Comparison of ENCODE assay signal across 10 mouse cellular contexts in the genomic region with DNA sequence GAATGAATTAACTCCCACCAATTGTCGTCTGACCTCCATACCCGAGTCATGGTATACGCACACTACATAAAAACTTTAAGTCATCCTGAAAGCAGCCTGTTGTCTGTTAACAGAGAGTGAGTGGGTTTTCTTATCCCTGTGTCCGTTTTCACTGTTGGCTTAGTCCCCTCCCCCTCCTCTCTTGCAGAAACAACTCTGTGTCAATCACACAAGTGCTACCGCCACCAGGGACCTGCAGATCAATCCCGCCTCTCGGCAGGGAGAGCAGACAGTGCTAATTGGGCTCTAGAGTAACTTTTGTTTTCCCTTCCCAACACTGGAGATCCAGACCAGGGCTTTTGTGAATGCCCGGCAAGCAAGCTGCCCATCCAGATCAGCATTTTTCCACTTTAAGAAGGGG. TPM values are rescaled to one million over a fixed set of nuclear protein-coding genes. Genes with fewer than 3 reads are reported as not detected.
DNase-seq lines count a peak whose midpoint lies in the region; ATAC-seq and TF ChIP-seq lines count a peak whose summit lies in the region.
"Had no signal": no experiment of that assay in that cellular context is flagged by ENCODE, and none has a peak within 500 bp of the region (broad histone marks: within the 10 kb centered on the region; RNA-seq: fewer than 3 reads in every experiment).

No protein-coding gene starts in this region.

- 0 out of 2 replicates have a peak, but pooled peaks have one; percentile 27 for ATAC-seq in forebrain, embryonic 15.5 days (replicated peaks)
- peak; percentile 30; the same call in 1 of the 2 replicates for ATAC-seq in liver, embryonic 12.5 days

- in situ Hi-C loops in ES-E14 (cut with MboI; ENCODE audit: low sequenced_read_pairs in 2 of 2, unreplicated experiment in 2 of 2) = no loop called here

- H3K4me1 ChIP-seq in ES-E14 (ENCODE audit: control insufficient read depth in 2 of 2, insufficient read depth in 2 of 2, low read length in 2 of 2, poor library complexity in 1 of 2) = peaks cover 27 to 40% of the 10 kb centered on the region in 2 experiments
- peaks cover 17% of the 10 kb centered on the region for H3K4me1 ChIP-seq in forebrain, embryonic 15.5 days
- H3K4me1 ChIP-seq in liver, embryonic 12.5 days = peaks cover 70% of the 10 kb centered on the region

- H3K4me2 ChIP-seq in forebrain, embryonic 15.5 days (replicated peaks) = no peak overlapping the region
- H3K4me2 ChIP-seq in liver, embryonic 12.5 days = peak overlapping the region; percentile 20

- peak overlapping the region; percentile 32; the same call in 1 of the 2 replicates for H3K9ac ChIP-seq in ES-E14 (ENCODE audit: insufficient read depth, low read depth, low read length, poor library complexity, severe bottlenecking)
- no peak overlapping the region for H3K9ac ChIP-seq in forebrain, embryonic 15.5 days (replicated peaks)
- no peak overlapping the region for H3K9ac ChIP-seq in liver, embryonic 12.5 days

- no peaks in the 10 kb centered on the region for H3K9me3 ChIP-seq in ES-E14 (ENCODE audit: control insufficient read depth, insufficient read depth, low read depth, low read length)
- H3K9me3 ChIP-seq in forebrain, embryonic 15.5 days = no peaks in the 10 kb centered on the region
- no peaks in the 10 kb centered on the region for H3K9me3 ChIP-seq in liver, embryonic 12.5 days (replicated peaks)

- H3K36me3 ChIP-seq in ES-E14 (ENCODE audit: control insufficient read depth, insufficient read depth, low read length, poor library complexity, severe bottlenecking) = peaks cover 7% of the 10 kb centered on the region; the same call in 1 of the 2 replicates
- H3K36me3 ChIP-seq in forebrain, embryonic 15.5 days = no peaks in the 10 kb centered on the region
- no peaks in the 10 kb centered on the region; the same call in 1 of the 2 replicates for H3K36me3 ChIP-seq in liver, embryonic 12.5 days

- WGBS in forebrain, embryonic 15.5 days = 1% methylated on average over 8 of the region's 8 CpGs
- WGBS in liver, embryonic 12.5 days (ENCODE audit: insufficient replicate concordance) = 17% methylated on average over 8 of the region's 8 CpGs

- DNase-seq in 3T3-L1 (ENCODE audit: low read depth, low spot score) (peak; percentile 55), ES-E14 (ENCODE audit: low read depth, low spot score) (no peak)
- DNase-seq in left cerebral cortex, postnatal 10 days (ENCODE audit: extremely low spot score in 1 of 2, low spot score in 2 of 2) = no peak
- no peak for DNase-seq in right cerebral cortex, postnatal 14 days
- DNase-seq in ovary, adult 18-20 months (ENCODE audit: low spot score) = no peak
- DNase-seq in thymus, postnatal 14 days = no peak
- DNase-seq: thymus, postnatal 25 days had no signal

- intact Hi-C loops in left cerebral cortex, postnatal 10 days (cut with DNase I) = no loop called here

- H3K4me3 ChIP-seq in ES-E14 (ENCODE audit: insufficient read depth in 1 of 2, low read depth in 1 of 2, low read length in 2 of 2, poor library complexity in 1 of 2, severe bottlenecking in 1 of 2) = peak overlapping the region; percentile 6 to 31; a peak in 3 of 4 replicates
- no peak overlapping the region for H3K4me3 ChIP-seq in forebrain, embryonic 15.5 days
- no peak overlapping the region for H3K4me3 ChIP-seq in liver, embryonic 12.5 days

- peak overlapping the region; percentile 74; the same call in 1 of the 2 replicates for H3K27ac ChIP-seq in ES-E14 (ENCODE audit: insufficient read depth, low read depth, low read length, poor library complexity, severe bottlenecking)
- 0 out of 2 replicates have a peak overlapping the region, but pooled peaks have one; percentile 2 for H3K27ac ChIP-seq in forebrain, embryonic 15.5 days (replicated peaks)
- peak overlapping the region; percentile 29; the same call in 1 of the 2 replicates for H3K27ac ChIP-seq in liver, embryonic 12.5 days

- H3K27me3 ChIP-seq in forebrain, embryonic 15.5 days = no peaks in the 10 kb centered on the region
- no peaks in the 10 kb centered on the region for H3K27me3 ChIP-seq in liver, embryonic 12.5 days (replicated peaks)

TF ChIP-seq in ES-E14, 5 proteins besides CTCF, POLR2A, EP300 and RAD21:
- no peak for TF ChIP-seq ZC3H11A (IDR thresholded peaks at IDR 0.05; ENCODE audit: borderline replicate concordance, low read depth, low read length)
- no peak for TF ChIP-seq CHD2 (IDR thresholded peaks at IDR 0.05; ENCODE audit: low read depth, low read length)
- no peak for TF ChIP-seq MAFK (IDR thresholded peaks at IDR 0.05; ENCODE audit: insufficient read depth, low read depth, low read length)
- no peak for TF ChIP-seq HCFC1 (IDR thresholded peaks at IDR 0.05; ENCODE audit: borderline replicate concordance, insufficient read depth, low read length)
TF ChIP-seq in ES-E14: peak in this region for 0.

RNA-seq across cellular contexts. Expression of gene Arhgef18, which starts 24.6 kb away (rescaled TPM):
- total RNA-seq in ES-E14 (2012; rRNA removed) = 34.7 and 40.9 TPM in 2 replicates
- polyA plus RNA-seq in forebrain, embryonic 15.5 days (2015; fragmentation: Nextera tagmentation; extraction: Ambion mirVana) = 11.5 and 12.7 TPM in 2 replicates
- 4.1 and 4.4 TPM in 2 replicates for polyA plus RNA-seq in liver, embryonic 12.5 days (2016; fragmentation: Nextera tagmentation; extraction: Ambion mirVana)
- total RNA-seq in left cerebral cortex, postnatal 10 days (2021) = 10 to 100 TPM; 33.3 to 35.6 TPM

RNA-seq across cellular contexts. Expression of gene Pex11g, which starts 50.0 kb away (rescaled TPM):
- total RNA-seq in ES-E14 (2012; rRNA removed) = 3.2 and 5.5 TPM in 2 replicates
- polyA plus RNA-seq in forebrain, embryonic 15.5 days (2015; fragmentation: Nextera tagmentation; extraction: Ambion mirVana) = 3.3 and 3.8 TPM in 2 replicates
- 3.4 and 3.6 TPM in 2 replicates for polyA plus RNA-seq in liver, embryonic 12.5 days (2016; fragmentation: Nextera tagmentation; extraction: Ambion mirVana)
- 1 to 10 TPM in 1 of 2 experiments, under 1 TPM in 1; 0.73 to 1.1 TPM for total RNA-seq in left cerebral cortex, postnatal 10 days (2021)

RNA-seq across cellular contexts. Expression of gene Tex45, which starts 53.2 kb away (rescaled TPM):
- 0.16 TPM in 1 of 2 replicates, not detected in the other for total RNA-seq in ES-E14 (2012; rRNA removed)
- 0.11 and 0.25 TPM in 2 replicates for polyA plus RNA-seq in forebrain, embryonic 15.5 days (2015; fragmentation: Nextera tagmentation; extraction: Ambion mirVana)
- polyA plus RNA-seq in liver, embryonic 12.5 days (2016; fragmentation: Nextera tagmentation; extraction: Ambion mirVana) = 0.08 TPM in 1 of 2 replicates, not detected in the other
- under 1 TPM in 1 of 2 experiments, not detected in 1; 0.30 TPM for total RNA-seq in left cerebral cortex, postnatal 10 days (2021)
- total RNA-seq: adrenal gland, postnatal 36 days had no signal

Comparison
In these comparisons a context has a peak if more than half of its experiments do, and no peak if none do; other contexts are left out.
1. H3K27ac ChIP-seq: peak in every context shown above with its lines; median percentile 74 in ES-E14; 29 in liver, embryonic 12.5 days; 2 in forebrain, embryonic 15.5 days.
2. H3K4me3 ChIP-seq: peak in ES-E14 (2 of 2); none in forebrain, embryonic 15.5 days (single experiment) and liver, embryonic 12.5 days (single experiment).